Mouse (Mus musculus): ENCODE data around the gene Zfp729a. TPM values are rescaled to one million over a fixed set of nuclear protein-coding genes. Genes with fewer than 3 reads are reported as not detected.
"Not testable (repeated sequence)": the region's sequence is repeated elsewhere in the genome, so short reads cannot be mapped to it uniquely, and the experiment has no call there.

Zfp729a gene
- polyA plus RNA-seq (2015; fragmentation: Nextera tagmentation; extraction: Ambion mirVana), result 2.6 and 2.7 TPM in 2 replicates

DNA sequence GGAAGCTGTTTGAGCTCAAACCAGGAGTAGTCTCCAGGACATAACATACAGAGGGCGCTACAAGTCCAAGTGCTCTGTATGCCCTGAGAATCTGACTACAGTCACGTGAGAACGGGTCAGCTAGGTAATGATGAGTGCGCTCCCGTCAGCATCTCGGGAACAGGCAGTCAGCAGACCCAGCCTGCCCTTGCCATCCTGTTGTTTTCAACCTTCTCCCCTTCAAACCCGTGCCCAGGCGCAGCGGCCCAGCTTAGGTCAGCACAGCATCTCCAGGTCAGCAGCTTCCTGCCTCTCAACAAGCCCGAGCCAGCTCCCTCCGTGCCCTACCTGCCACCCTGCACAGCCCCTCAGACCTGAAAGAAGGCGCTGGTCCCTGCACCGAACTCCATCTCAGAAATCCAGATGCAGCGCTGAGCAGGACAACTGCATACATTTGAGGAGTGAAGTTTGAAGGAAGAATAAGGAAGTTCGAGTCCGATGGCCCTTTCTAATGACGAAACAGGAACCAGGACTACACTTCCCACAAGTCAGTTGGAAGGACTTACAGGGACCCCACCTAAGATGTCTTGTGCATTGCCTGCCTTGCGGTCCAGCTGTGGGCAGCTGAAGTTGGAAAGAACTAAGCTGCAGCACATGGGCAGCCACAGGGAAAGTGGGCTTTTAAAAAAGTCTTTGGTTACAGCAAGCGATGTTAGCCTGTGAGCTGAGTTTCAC lies at the start of gene Zfp729a, which contains the start of gene Gm49345:
TSS of gene Zfp729a (minus strand) at position 498 of the 714 bp plus-strand sequence.
TSS of gene Gm49345 (minus strand) at position 476 of the 714 bp plus-strand sequence.
- WGBS, result under 1% methylated on average over 19 of the region's 19 CpGs
- Histone ChIP-seq H3K27ac (replicated peaks) (peak within 1 kb of the TSS; percentile 68), H3K36me3 (no peaks in the 10 kb centered on the region), H3K4me2 (peak within 1 kb of the TSS; percentile 60), H3K4me1 (replicated peaks) (peaks cover 6% of the 10 kb centered on the region), H3K27me3 (no peaks in the 10 kb centered on the region), H3K4me3 (peak within 1 kb of the TSS; percentile 91), H3K9ac (peak within 1 kb of the TSS; percentile 81), H3K9me3 (no peaks in the 10 kb centered on the region)
- peak; percentile 100 for ATAC-seq (ENCODE audit: low read depth)

DNA sequence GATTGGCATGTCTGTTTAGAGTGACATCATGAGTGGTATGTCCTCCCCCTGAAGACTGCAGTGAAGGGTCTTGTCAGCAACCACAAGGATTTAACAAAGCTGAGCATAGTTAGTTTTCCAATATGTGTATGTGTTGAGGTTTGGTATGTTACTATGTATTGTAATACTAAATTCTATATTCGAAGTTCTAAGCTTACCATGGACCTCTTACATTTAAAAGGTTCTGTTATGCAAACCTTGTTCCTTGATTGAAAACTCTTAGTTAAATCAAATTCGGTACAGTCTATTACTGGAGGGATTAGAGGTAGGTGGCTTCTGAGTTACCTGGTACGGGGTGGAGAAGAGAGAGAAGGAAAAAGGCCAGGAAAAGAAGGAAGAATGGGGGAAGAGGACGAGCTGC lies 49.4 kb upstream of the Zfp729a start, which contains the start of gene Zfp738:
TSS of gene Zfp738 (minus strand) at position 101 of the 400 bp plus-strand sequence.
- WGBS, result 82% methylated on average over 4 of the region's 4 CpGs
- H3K9me3 ChIP-seq, result no peaks in the 10 kb centered on the region
- no peak within 1 kb of the TSS for H3K4me2 ChIP-seq
- peaks cover 9% of the 10 kb centered on the region for H3K4me1 ChIP-seq (replicated peaks)
- no peak within 1 kb of the TSS for H3K27ac ChIP-seq (replicated peaks)
- no peaks in the 10 kb centered on the region for H3K36me3 ChIP-seq
- no peak within 1 kb of the TSS for H3K9ac ChIP-seq
- no peak for ATAC-seq (ENCODE audit: low read depth)
- no peak within 1 kb of the TSS for H3K4me3 ChIP-seq
- H3K27me3 ChIP-seq, result no peaks in the 10 kb centered on the region

DNA sequence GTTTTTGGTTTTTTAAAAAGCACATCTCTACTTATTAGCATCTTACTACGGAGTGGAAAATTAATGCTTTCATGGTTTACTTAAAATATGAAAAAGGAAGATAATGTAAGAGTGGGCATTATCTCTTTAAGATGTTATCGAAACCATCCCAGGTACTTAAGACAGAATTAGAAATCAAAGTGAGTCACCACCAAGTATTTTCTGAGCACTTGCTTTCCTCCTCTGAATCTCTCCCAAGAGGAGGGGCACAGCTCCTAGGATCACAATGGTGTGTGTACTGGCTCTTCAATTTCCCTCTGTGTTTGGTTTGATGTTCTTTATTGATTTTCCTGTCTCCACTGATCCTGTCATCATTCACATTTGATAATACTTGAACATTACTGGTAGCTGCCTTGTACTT lies 46.2 kb upstream of the Zfp729a start:
- H3K27me3 ChIP-seq; H3K4me1 ChIP-seq (replicated peaks); H3K27ac ChIP-seq (replicated peaks); H3K36me3 ChIP-seq; H3K9me3 ChIP-seq: not testable (repeated sequence)
- 78% methylated on average over 2 of the region's 2 CpGs for WGBS
- Histone ChIP-seq H3K4me2 (peak overlapping the region; percentile 80), H3K4me3 (peak overlapping the region; percentile 77), H3K9ac (peak overlapping the region; percentile 89; the same call in 1 of the 2 replicates)
- ATAC-seq (ENCODE audit: low read depth), result peak; percentile 48; the same call in 1 of the 2 replicates

DNA sequence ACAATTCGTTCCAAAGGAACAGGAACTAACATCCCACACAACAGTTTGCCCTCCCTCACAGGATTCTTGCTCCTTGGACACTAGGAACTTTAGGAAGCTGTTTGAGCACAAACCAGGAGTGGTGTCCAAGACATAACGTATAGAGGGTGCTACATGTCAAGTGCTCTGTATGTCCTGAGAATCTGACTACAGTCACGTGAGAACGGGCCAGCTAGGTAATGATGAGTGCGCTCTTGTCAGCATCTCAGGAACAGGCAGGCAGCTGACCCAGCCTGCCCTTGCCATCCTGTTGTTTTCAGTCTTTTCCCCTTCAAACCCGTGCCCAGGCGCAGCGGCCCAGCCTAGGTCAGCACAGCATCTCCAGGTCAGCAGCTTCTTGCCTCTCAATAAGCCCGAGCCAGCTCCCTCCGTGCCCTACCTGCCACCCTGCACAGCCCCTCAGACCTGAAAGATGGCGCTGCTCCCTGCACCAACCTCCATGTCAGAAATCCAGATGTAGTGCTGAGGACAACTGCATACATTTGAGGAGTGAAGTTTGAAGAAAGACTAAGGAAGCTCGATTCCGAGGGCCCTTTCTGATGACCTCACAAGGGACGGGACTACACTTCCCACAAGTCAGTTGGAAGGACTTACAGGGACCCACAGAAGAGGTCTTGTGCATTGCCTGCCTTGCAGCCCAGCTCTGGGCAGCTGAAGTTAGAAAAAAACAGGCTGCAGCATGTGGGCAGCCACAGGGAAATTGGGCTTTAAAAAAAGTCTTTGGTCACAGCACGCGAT lies 45.6 kb upstream of the Zfp729a start:
- not testable (repeated sequence) for H3K9me3 ChIP-seq; H3K36me3 ChIP-seq; H3K27me3 ChIP-seq; H3K4me1 ChIP-seq (replicated peaks)
- peak overlapping the region; percentile 80 for H3K4me2 ChIP-seq
- 15% methylated on average over 16 of the region's 16 CpGs for WGBS
- peak overlapping the region; percentile 77 for H3K4me3 ChIP-seq
- H3K27ac ChIP-seq (replicated peaks), result 0 out of 2 replicates have a peak overlapping the region, but pooled peaks have one; percentile 38
- H3K9ac ChIP-seq, result peak overlapping the region; percentile 89
- ATAC-seq (ENCODE audit: low read depth), result peak; percentile 100

GRCm38 (mm10) chr13:67674902-67675301 lies 37.3 kb upstream of the Zfp729a start:
- WGBS, result 95% methylated on average over 2 of the region's 2 CpGs
- Histone ChIP-seq H3K36me3 (peaks cover 13% of the 10 kb centered on the region), H3K4me1 (replicated peaks) (no peaks in the 10 kb centered on the region), H3K9me3 (no peaks in the 10 kb centered on the region), H3K9ac (no peak overlapping the region), H3K27ac (replicated peaks) (no peak overlapping the region), H3K4me3 (no peak overlapping the region), H3K27me3 (no peaks in the 10 kb centered on the region), H3K4me2 (no peak overlapping the region)
- no peak for ATAC-seq (ENCODE audit: low read depth)

DNA sequence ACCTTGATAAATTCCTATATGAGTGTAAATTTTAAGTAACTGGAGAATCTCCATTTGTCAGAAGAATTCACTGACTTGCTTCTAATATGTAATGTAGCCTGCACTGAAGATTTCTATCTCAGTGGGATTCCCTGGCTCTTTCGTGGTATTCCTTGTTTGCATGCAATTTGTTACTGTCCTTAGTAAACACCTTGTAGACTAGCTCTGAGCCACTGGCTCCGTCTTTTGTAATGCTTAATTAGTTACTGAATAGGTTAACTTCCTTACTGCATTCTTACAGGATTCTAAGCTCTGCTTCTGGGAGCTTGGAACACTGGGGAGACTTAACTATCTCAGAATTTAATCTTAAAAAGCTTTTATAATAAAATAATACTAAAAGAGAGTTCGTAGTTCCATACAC lies 14.9 kb upstream of the Zfp729a start:
- ATAC-seq (ENCODE audit: low read depth), result no peak
- H3K9me3 ChIP-seq, result no peaks in the 10 kb centered on the region
- H3K9ac ChIP-seq, result no peak overlapping the region
- H3K27me3 ChIP-seq, result no peaks in the 10 kb centered on the region
- no peak overlapping the region for H3K4me3 ChIP-seq
- H3K4me1 ChIP-seq (replicated peaks), result no peaks in the 10 kb centered on the region
- H3K27ac ChIP-seq (replicated peaks), result no peak overlapping the region
- WGBS, result 44% methylated on average over 3 of the region's 3 CpGs
- no peaks in the 10 kb centered on the region for H3K36me3 ChIP-seq
- H3K4me2 ChIP-seq, result no peak overlapping the region

DNA sequence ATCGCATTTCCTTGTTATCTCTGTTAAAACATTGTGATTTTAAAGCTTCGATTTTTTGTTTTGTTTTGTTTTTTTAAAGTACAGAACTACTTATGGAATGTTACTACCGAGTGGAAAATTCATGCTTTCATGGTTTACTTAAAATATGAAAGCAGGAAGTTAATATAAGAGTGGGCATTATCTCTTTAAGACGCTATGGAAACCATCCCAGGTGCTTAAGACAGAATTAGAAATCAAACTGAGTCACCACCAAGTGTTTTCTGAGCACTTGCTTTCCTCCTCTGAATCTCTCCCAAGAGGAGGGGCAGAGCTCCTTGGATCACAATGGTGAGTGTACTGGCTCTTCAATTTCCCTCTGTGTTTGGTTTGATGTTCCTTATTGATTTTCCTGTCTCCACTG lies 27.5 kb downstream of the Zfp729a start:
- Histone ChIP-seq H3K27ac (replicated peaks) (no peak overlapping the region), H3K36me3 (0 out of 2 replicates have a peak, but pooled peaks cover 5% of the 10 kb centered on the region), H3K4me1 (replicated peaks) (peaks cover 7% of the 10 kb centered on the region), H3K9ac (no peak overlapping the region), H3K4me3 (no peak overlapping the region), H3K4me2 (peak overlapping the region; percentile 68; the same call in 1 of the 2 replicates), H3K9me3 (peaks cover 7% of the 10 kb centered on the region; the same call in 1 of the 2 replicates), H3K27me3 (no peaks in the 10 kb centered on the region)
- WGBS, result 89% methylated on average over 4 of the region's 4 CpGs
- ATAC-seq (ENCODE audit: low read depth), result no peak

- peak within 1 kb of the TSS; percentile 77 for H3K4me3 ChIP-seq
- 4% methylated on average over 20 of the region's 20 CpGs for WGBS
- peaks cover 7% of the 10 kb centered on the region; the same call in 1 of the 2 replicates for H3K9me3 ChIP-seq
- H3K9ac ChIP-seq, result peak within 1 kb of the TSS; percentile 79
- H3K4me2 ChIP-seq, result peak within 1 kb of the TSS; percentile 68
- H3K36me3 ChIP-seq, result 0 out of 2 replicates have a peak, but pooled peaks cover 8% of the 10 kb centered on the region
- H3K27ac ChIP-seq (replicated peaks), result peak within 1 kb of the TSS; percentile 72
- H3K27me3 ChIP-seq, result no peaks in the 10 kb centered on the region
- peak; percentile 97 for ATAC-seq (ENCODE audit: low read depth)
- H3K4me1 ChIP-seq (replicated peaks), result peaks cover 7% of the 10 kb centered on the region
These were observed 28.3 kb downstream of the Zfp729a start, which contains the start of gene Zfp729b for GRCm38 (mm10) chr13:67609066-67609876. Gene Zfp729b, minus strand, starts transcription at chr13:67609707.

- no peak for ATAC-seq (ENCODE audit: low read depth)
- H3K4me3 ChIP-seq, result no peak overlapping the region
- H3K36me3 ChIP-seq, result no peaks in the 10 kb centered on the region
- H3K9me3 ChIP-seq, result no peaks in the 10 kb centered on the region
- WGBS, result 74% methylated on average over 5 of the region's 5 CpGs
- no peak overlapping the region for H3K4me2 ChIP-seq
- no peak overlapping the region for H3K27ac ChIP-seq (replicated peaks)
- no peak overlapping the region for H3K9ac ChIP-seq
- H3K27me3 ChIP-seq, result no peaks in the 10 kb centered on the region
- H3K4me1 ChIP-seq (replicated peaks), result no peaks in the 10 kb centered on the region
These were observed 64.9 kb downstream of the Zfp729a start for GRCm38 (mm10) chr13:67572591-67573189.
